Mouse (Mus musculus) stomach, postnatal 0 days (tissue): ENCODE measurements around the gene Galnt2. TPM values are rescaled to one million over a fixed set of nuclear protein-coding genes. Genes with fewer than 3 reads are reported as not detected.

Experiments used
- ATAC-seq: fragments of 200-750 bp; cut with Nextera tagmentation; 2 replicates; pipeline ENCODE4 v1.8.0; 2017; ENCODE audit not compliant: low FRiP score, low TSS enrichment
- DNase-seq: peaks from one replicate; pipeline ENCODE4 v3.0.0-alpha.2; 2016; ENCODE audit warnings: low spot score
- H3K27ac ChIP-seq: fragments of 300-500 bp; sonication (generic); replicated peaks from 2 replicates; pipeline ENCODE4 v1.5.1; 2014; ENCODE audit warnings: mild to moderate bottlenecking, control low read depth
- H3K27me3 ChIP-seq: fragments of 300-500 bp; sonication (generic); 2 replicates; pipeline ENCODE4 v1.6.1; 2014; ENCODE audit warnings: low read length; ENCODE audit not compliant: control insufficient read depth, insufficient read depth
- H3K36me3 ChIP-seq: fragments of 300-500 bp; sonication (generic); 2 replicates; pipeline ENCODE4 v1.6.1; 2014; ENCODE audit warnings: low read length, mixed read lengths; ENCODE audit not compliant: control insufficient read depth, insufficient read depth
- H3K4me1 ChIP-seq: fragments of 300-500 bp; sonication (generic); replicated peaks from 2 replicates; pipeline ENCODE4 v1.6.1; 2014; ENCODE audit warnings: antibody characterized with exemption; ENCODE audit not compliant: control insufficient read depth, insufficient read depth
- H3K4me2 ChIP-seq: fragments of 300-500 bp; sonication (generic); replicated peaks from 2 replicates; pipeline ENCODE4 v1.6.1; 2014; ENCODE audit warnings: low read depth, mild to moderate bottlenecking, control low read depth, moderate library complexity
- H3K4me3 ChIP-seq: fragments of 300-500 bp; sonication (generic); 2 replicates; pipeline ENCODE4 v1.5.1; 2014; ENCODE audit warnings: low read depth, low read length, control low read depth
- H3K9ac ChIP-seq: fragments of 300-500 bp; sonication (generic); 2 replicates; pipeline ENCODE4 v1.6.1; 2014; ENCODE audit warnings: mild to moderate bottlenecking, low read length, control low read depth, mixed read lengths
- H3K9me3 ChIP-seq: fragments of 300-500 bp; sonication (generic); 2 replicates; pipeline ENCODE4 v1.6.1; 2016; ENCODE audit warnings: low read length; ENCODE audit not compliant: control insufficient read depth
- CTCF ChIP-seq: IDR thresholded peaks from 2 replicates; pipeline ENCODE4 v1.5.1; 2016; ENCODE audit warnings: antibody characterized with exemption, low read depth, mild to moderate bottlenecking, moderate library complexity
- EP300 ChIP-seq: optimal IDR thresholded peaks from 2 replicates; pipeline ENCODE3; 2016; ENCODE audit warnings: antibody characterized with exemption
- WGBS: fragments of 180-500 bp; shearing (Covaris S2); extraction: QIAGEN DNeasy Blood & Tissue Kit; methylation state at CpG from one replicate; pipeline ENCODE4 v1.1.7; 2014; 5-methylcytosine and 5-hydroxymethylcytosine counted together
- polyA plus RNA-seq: library from polyadenylated mRNA; unstranded; fragments of >200 nt; fragmentation: Nextera tagmentation; extraction: Ambion mirVana; gene quantifications from 2 replicates; pipeline ENCODE4 v1.2.1, GENCODE M21; 2015

The Galnt2 gene
- polyA plus RNA-seq, 1 experiment from 2014 or later: 48.6 TPM

GRCm38 (mm10) chr8:124361773-124362427 lies 130.7 kb downstream of the Galnt2 start:
- Histone ChIP-seq H3K4me3 (no peak overlapping the region), H3K9me3 (no peaks in the 10 kb centered on the region), H3K27me3 (no peaks in the 10 kb centered on the region), H3K4me1 (no peaks in the 10 kb centered on the region), H3K4me2 (no peak overlapping the region), H3K27ac (no peak overlapping the region), H3K36me3 (no peaks in the 10 kb centered on the region), H3K9ac (no peak overlapping the region)
- ATAC-seq (no peak), DNase-seq (no peak)
- 77% methylated on average over 11 of the region's 11 CpGs for WGBS
- TF ChIP-seq CTCF (no peak), EP300 (no peak)

DNA sequence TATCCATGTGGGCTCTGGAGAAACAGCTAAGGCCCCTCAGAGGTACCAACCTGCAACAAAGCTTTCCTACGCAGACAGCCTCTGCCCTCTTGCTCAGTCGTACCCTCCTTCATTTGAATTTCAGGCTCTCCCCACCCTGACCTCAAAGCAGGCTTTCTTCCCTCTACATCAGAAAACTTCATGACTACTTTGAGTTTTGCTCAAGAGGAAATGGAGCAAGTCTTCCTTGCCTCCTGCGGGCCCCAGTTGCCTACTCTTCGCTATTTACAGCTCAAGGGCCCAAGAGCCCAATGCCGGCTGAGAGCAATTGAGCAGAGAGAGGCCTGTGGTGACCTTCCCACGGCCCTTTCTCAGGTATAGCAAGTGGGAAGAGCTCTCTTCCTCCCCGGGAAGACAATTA lies 131.4 kb downstream of the Galnt2 start:
- Histone ChIP-seq H3K9me3 (no peaks in the 10 kb centered on the region), H3K4me1 (no peaks in the 10 kb centered on the region), H3K27ac (no peak overlapping the region), H3K4me3 (no peak overlapping the region), H3K4me2 (no peak overlapping the region), H3K9ac (no peak overlapping the region), H3K27me3 (no peaks in the 10 kb centered on the region), H3K36me3 (no peaks in the 10 kb centered on the region)
- ATAC-seq (no peak), DNase-seq (no peak)
- 81% methylated on average over 7 of the region's 7 CpGs for whole genome bisulfite sequencing
- no peak for TF ChIP-seq CTCF
- TF ChIP-seq EP300: no peak

GRCm38 (mm10) chr8:124363337-124363736 lies 132.1 kb downstream of the Galnt2 start:
- Histone ChIP-seq H3K9me3 (no peaks in the 10 kb centered on the region), H3K27ac (no peak overlapping the region), H3K36me3 (no peaks in the 10 kb centered on the region), H3K9ac (no peak overlapping the region), H3K4me3 (no peak overlapping the region), H3K4me2 (no peak overlapping the region), H3K4me1 (no peaks in the 10 kb centered on the region), H3K27me3 (no peaks in the 10 kb centered on the region)
- TF ChIP-seq CTCF (no peak), EP300 (no peak)
- DNase-seq: no peak
- 93% methylated on average over 15 of the region's 15 CpGs for WGBS
- no peak for ATAC-seq

- 17% methylated on average over 8 of the region's 8 CpGs for WGBS
- no peak for ATAC-seq
These were observed 137.0 kb downstream of the Galnt2 start for GRCm38 (mm10) chr8:124368213-124368612.

DNA sequence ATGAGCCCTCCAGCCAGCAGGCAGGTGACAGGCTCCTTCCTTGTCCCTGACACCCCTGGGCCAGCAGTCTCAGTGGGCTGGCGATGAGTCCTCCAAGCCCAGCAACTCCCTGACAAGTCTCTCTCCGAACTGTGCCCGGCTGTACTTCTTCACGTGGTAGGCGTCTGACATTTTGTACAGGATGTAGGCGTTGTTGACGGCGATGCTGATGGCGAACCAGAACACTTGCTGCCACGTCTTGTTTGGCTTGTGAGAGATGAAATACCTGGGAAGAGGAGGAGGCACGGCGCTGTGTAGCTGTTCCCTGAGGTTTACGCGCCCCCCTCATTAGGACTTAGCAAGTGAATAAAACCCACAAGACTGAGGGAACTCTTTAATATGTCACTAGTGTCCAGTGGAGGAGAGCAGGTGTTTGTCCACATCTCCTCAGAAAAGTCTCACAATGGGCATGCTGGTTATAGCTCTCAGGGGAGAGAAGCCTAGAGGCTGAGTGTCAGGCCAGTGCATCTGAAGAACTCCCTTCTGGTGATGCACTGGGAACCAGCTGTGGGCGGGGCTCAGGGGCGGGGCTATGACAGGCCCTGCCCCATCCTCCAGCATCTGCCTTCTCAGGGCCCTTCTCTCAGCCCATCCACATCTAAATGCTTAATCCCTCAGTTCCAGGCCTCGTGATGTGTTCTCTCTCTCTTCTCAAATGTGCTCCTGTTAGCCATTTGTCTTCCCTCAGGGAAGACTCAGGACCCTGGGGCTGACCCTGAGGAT lies 139.4 kb downstream of the Galnt2 start:
- 77% methylated on average over 17 of the region's 17 CpGs for WGBS
- no peaks in the 10 kb centered on the region for H3K36me3 ChIP-seq
- H3K27ac ChIP-seq: no peak overlapping the region
- H3K4me2 ChIP-seq: no peak overlapping the region
- H3K27me3 ChIP-seq: no peaks in the 10 kb centered on the region
- TF ChIP-seq EP300: no peak
- DNase-seq (no peak), ATAC-seq (no peak)
- H3K4me3 ChIP-seq: no peak overlapping the region
- H3K4me1 ChIP-seq: no peaks in the 10 kb centered on the region; the same call in 1 of the 2 replicates
- H3K9me3 ChIP-seq: no peaks in the 10 kb centered on the region
- no peak overlapping the region for H3K9ac ChIP-seq

More at GRCm38 (mm10) chr8:124368213-124368612, 137.0 kb downstream of the Galnt2 start:
- Histone ChIP-seq H3K4me3 (no peak overlapping the region), H3K9me3 (no peaks in the 10 kb centered on the region), H3K9ac (no peak overlapping the region), H3K36me3 (no peaks in the 10 kb centered on the region), H3K4me1 (no peaks in the 10 kb centered on the region), H3K27me3 (no peaks in the 10 kb centered on the region), H3K4me2 (no peak overlapping the region), H3K27ac (no peak overlapping the region)
- peak; percentile 74 for DNase-seq
- no peak for TF ChIP-seq EP300
- peak; percentile 90 for TF ChIP-seq CTCF
